Mouse (Mus musculus) hindbrain, embryonic 14.5 days (tissue): Measurements from ENCODE around the gene Catsperd. TPM values are rescaled to one million over a fixed set of nuclear protein-coding genes. Genes with fewer than 3 reads are reported as not detected.

Experiments
- ATAC-seq: fragments of 200-750 bp; cut with Nextera tagmentation; 2 replicates; pipeline ENCODE4 v1.8.0; 2017; ENCODE audit warnings: moderate number of reproducible peaks, mild to moderate bottlenecking, moderate TSS enrichment, moderate library complexity; ENCODE audit not compliant: low FRiP score
- DNase-seq: peaks from one replicate; pipeline ENCODE4 v3.0.0-alpha.2; 2015; ENCODE audit warnings: low spot score
- H3K27ac ChIP-seq: fragments of 300-500 bp; sonication (generic); 2 replicates; pipeline ENCODE4 v1.5.1; 2014; ENCODE audit warnings: mild to moderate bottlenecking, moderate library complexity
- H3K27me3 ChIP-seq: fragments of 300-500 bp; sonication (generic); 2 replicates; pipeline ENCODE4 v1.6.1; 2014; ENCODE audit warnings: mild to moderate bottlenecking, low read length, mixed read lengths; ENCODE audit not compliant: control insufficient read depth, insufficient read depth
- H3K36me3 ChIP-seq: fragments of 300-500 bp; sonication (generic); replicated peaks from 2 replicates; pipeline ENCODE4 v1.6.1; 2014; ENCODE audit not compliant: control insufficient read depth, insufficient read depth
- H3K4me1 ChIP-seq: fragments of 300-500 bp; sonication (generic); replicated peaks from 2 replicates; pipeline ENCODE4 v1.6.1; 2014; ENCODE audit warnings: antibody characterized with exemption, low read length, mixed read lengths; ENCODE audit not compliant: control insufficient read depth, insufficient read depth
- H3K4me2 ChIP-seq: fragments of 300-500 bp; sonication (generic); replicated peaks from 2 replicates; pipeline ENCODE4 v1.6.1; 2014; ENCODE audit warnings: mild to moderate bottlenecking, moderate library complexity
- H3K4me3 ChIP-seq: fragments of 300-500 bp; sonication (generic); replicated peaks from 2 replicates; pipeline ENCODE4 v1.5.1; 2014; ENCODE audit warnings: mild to moderate bottlenecking, low read length
- H3K9ac ChIP-seq: fragments of 300-500 bp; sonication (generic); 2 replicates; pipeline ENCODE4 v1.6.1; 2014
- H3K9me3 ChIP-seq: fragments of 300-500 bp; sonication (generic); 2 replicates; pipeline ENCODE4 v1.6.1; 2016; ENCODE audit warnings: low read length; ENCODE audit not compliant: control insufficient read depth
- WGBS: fragments of 180-500 bp; shearing (Covaris S2); extraction: QIAGEN DNeasy Blood & Tissue Kit; methylation state at CpG from one replicate; pipeline ENCODE4 v1.1.7; 2014; 5-methylcytosine and 5-hydroxymethylcytosine counted together
- polyA plus RNA-seq: library from polyadenylated mRNA; unstranded; fragments of >200 nt; fragmentation: Nextera tagmentation; extraction: Ambion mirVana; gene quantifications from 2 replicates; pipeline ENCODE4 v1.2.1, GENCODE M21; 2014

Gene Catsperd
- 1.2 and 1.5 TPM in 2 replicates for polyA plus RNA-seq

DNA sequence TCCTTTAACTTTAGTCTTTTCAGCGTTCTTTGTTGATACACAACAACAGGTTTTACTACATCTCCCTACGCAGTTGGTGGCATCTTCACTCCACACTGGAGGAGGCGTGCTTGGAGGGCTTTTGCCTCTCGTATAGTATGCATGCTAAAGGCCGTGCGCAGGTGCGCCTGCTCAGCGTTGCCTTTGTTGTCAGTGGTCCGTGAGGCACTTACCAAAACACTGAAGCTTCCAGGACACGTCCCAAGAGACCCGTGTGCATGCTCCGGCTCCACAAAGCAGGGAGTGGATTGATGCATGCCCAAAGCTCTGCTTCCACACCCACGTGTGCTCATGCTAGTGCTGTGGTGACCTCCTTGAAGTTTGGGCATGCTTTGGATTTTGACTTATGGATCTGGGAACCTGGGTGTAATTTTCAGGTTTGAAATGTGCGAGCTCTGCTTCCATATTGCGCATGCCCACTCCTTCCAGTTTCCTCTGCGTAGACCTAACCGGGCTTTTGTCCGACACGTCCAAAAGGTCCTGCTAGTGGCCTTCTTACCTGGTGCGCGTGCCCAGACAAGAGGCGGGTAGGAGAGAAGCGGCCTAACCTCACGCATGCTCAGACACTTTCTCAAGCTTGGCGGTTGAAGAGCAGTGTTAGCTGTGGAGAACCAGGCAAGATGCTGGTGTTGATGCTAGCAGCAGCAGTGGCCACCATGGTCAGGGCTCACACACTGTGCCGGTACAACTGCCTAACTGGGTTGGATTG, at the start of gene Catsperd:
Gene Catsperd (plus strand): TSS at position 614 of the 748 bp plus-strand sequence.
- Histone ChIP-seq H3K4me2 (peak within 1 kb of the TSS; percentile 67), H3K9me3 (no peaks in the 10 kb centered on the region), H3K4me1 (peaks cover 17% of the 10 kb centered on the region), H3K27me3 (no peaks in the 10 kb centered on the region), H3K9ac (peak within 1 kb of the TSS; percentile 34), H3K27ac (peak within 1 kb of the TSS; percentile 78), H3K36me3 (peaks cover 9% of the 10 kb centered on the region; the same call in 1 of the 2 replicates), H3K4me3 (peak within 1 kb of the TSS; percentile 61)
- ATAC-seq (peak; percentile 38; the same call in 1 of the 2 replicates), DNase-seq (peak; percentile 47)
- WGBS = 12% methylated on average over 26 of the region's 26 CpGs

DNA sequence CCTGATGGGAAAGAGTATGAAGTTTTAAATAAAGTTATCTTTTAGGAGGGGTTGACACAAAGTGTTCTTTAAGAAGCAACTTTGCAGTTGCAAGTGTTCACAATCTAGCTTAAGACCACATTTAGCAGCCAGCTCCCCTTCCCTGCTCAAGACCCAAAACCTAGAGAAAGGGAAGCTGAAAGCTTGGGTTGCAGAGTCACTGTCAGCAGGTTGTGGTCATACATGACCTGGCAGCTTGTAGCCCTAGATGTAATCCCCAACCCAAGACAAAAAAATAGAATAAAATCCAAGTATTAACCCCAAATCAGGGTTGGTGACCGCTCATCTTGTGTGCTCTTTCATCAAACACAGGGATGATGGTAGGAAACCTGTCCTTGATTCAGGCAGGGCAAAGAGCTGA, 44.9 kb upstream of the Catsperd start:
- peaks cover 37% of the 10 kb centered on the region for H3K4me1 ChIP-seq
- ATAC-seq (no peak), DNase-seq (no peak)
- WGBS = 84% methylated on average over 1 of the region's 1 CpGs
- no peaks in the 10 kb centered on the region for H3K27me3 ChIP-seq
- peaks cover 63% of the 10 kb centered on the region for H3K36me3 ChIP-seq
- H3K4me3 ChIP-seq = peak overlapping the region; percentile 90
- 0 out of 2 replicates have a peak overlapping the region, but pooled peaks have one; percentile 95 for H3K27ac ChIP-seq
- H3K9ac ChIP-seq = peak overlapping the region; percentile 81
- H3K4me2 ChIP-seq = peak overlapping the region; percentile 68
- no peaks in the 10 kb centered on the region for H3K9me3 ChIP-seq

DNA sequence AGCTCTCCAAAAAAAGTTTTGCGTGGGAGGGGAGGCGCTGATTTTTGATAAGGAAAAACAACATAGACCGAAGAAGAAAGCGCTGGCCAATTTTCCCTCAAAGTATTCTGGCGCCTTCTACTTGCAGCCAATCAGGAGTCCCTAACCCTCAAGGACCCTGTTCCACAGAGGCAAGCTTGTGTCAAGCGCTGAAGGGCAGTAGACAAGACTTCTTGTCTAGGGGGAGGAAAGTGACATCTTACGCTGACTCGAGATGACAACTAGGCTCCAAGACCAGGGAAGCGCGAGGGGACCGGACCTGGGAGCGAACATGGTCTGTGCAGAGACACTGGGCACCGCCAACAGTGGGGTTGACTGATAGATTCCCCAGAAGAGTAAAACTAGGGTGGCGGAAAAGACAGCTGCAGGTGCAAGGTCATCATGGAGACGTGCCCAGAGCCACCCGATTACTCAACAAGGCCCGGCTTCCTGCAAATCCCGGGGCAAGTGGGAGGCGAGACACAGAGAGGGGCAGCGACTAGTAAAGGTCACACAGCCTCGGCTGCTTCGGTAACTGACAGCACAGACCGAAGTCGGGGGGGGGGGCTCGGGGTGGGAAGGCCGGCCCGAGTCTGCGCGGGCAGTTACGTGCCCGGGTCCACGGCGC, 44.2 kb upstream of the Catsperd start:
- Histone ChIP-seq H3K9me3 (no peaks in the 10 kb centered on the region), H3K27ac (peak overlapping the region; percentile 95), H3K4me3 (peak overlapping the region; percentile 90), H3K4me2 (peak overlapping the region; percentile 68), H3K36me3 (peaks cover 63% of the 10 kb centered on the region), H3K27me3 (no peaks in the 10 kb centered on the region), H3K4me1 (peaks cover 37% of the 10 kb centered on the region), H3K9ac (peak overlapping the region; percentile 81)
- 4% methylated on average over 27 of the region's 33 CpGs for WGBS
- no peak for DNase-seq
- no peak for ATAC-seq

DNA sequence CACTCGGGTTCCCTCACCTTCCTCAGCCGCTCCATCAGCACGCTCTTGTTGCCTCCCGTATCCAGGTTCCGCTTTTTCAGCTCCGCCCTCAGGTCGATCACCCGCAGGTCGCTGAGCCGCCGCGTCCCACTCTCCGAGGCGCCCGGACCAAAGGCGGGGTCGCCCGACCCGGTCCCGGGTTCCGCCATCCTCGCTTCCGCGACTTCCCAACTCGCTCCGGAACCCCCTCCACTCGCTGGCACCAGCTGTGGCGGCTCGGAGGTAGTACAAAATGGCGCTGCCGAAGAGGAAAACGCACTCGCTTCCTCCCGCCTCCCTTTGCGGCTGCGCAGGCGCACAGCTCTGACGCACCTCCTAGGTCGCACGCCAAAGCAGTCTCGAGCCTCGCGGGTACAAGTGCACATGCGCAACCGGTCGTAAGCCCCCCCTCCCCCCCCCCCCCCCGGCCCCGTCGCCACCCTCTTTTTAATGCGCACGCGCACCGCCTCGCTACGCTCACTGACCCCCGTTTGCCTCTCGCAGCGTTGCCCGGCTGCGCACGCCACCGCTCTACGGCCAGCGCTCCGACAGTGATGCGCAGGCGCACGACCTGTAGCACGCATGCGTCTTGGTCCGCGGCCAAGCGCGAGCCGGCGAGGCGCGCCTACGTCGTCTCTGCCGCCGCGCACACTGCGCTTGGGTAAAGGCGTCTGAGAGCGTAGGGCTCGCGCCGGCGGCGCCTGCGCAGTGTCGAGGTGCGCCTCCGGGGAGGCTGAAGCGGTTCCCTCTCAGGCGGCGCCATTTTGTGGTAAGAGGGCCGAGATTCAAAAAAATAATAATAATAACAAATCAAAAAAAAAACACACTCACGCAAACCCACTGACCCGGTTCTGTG, 43.4 kb upstream of the Catsperd start, which contains the start of the genes Safb2 and Safb:
Gene Safb2 (minus strand): TSS at position 329 of the 874 bp plus-strand sequence.
Gene Safb (plus strand): TSS at position 569 of the 874 bp plus-strand sequence.
- Histone ChIP-seq H3K4me3 (peak within 1 kb of the TSS; percentile 90), H3K36me3 (peaks cover 63% of the 10 kb centered on the region), H3K4me1 (peaks cover 37% of the 10 kb centered on the region), H3K27ac (peak within 1 kb of the TSS; percentile 95), H3K4me2 (peak within 1 kb of the TSS; percentile 68), H3K27me3 (no peaks in the 10 kb centered on the region), H3K9ac (peak within 1 kb of the TSS; percentile 92), H3K9me3 (no peaks in the 10 kb centered on the region)
- ATAC-seq = peak; percentile 95
- WGBS = under 1% methylated on average over 90 of the region's 101 CpGs
- peak; percentile 99 for DNase-seq

DNA sequence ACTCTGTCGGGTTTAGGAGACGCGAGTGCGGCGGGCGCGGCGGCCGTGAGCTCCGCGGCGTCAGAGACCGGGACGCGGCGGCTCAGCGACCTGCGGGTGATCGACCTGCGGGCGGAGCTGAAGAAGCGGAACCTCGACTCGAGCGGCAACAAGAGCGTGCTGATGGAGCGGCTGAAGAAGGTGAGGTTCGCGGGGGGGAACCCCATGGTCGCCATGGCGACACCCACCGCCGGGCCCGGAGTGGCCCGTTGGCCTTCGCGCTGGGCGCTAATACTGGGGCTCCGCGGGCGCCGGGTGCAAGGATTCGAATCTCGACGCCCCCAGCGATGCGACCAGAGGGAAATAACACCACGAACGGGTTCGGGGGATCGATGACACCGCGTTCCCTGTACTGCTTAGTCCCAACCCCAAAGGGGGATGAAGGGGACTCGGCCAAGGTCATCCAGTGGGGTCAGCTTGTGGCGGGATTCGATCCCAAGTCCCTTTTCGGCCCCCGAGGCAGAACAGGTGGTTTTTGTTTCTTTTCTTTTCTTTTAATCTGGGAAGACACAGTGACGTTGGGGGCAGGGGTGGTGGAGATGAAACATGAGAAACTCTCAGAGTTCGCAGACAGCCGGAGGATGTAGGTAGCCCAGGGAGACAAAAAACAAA, 42.6 kb upstream of the Catsperd start:
- DNase-seq (peak; percentile 36), ATAC-seq (peak; percentile 7)
- H3K27ac ChIP-seq = peak overlapping the region; percentile 94
- no peaks in the 10 kb centered on the region for H3K27me3 ChIP-seq
- peak overlapping the region; percentile 65 for H3K4me2 ChIP-seq
- H3K4me3 ChIP-seq = peak overlapping the region; percentile 90
- under 1% methylated on average over 61 of the region's 61 CpGs for WGBS
- H3K9ac ChIP-seq = peak overlapping the region; percentile 92
- peaks cover 37% of the 10 kb centered on the region for H3K4me1 ChIP-seq
- no peaks in the 10 kb centered on the region for H3K9me3 ChIP-seq
- peaks cover 63% of the 10 kb centered on the region for H3K36me3 ChIP-seq

DNA sequence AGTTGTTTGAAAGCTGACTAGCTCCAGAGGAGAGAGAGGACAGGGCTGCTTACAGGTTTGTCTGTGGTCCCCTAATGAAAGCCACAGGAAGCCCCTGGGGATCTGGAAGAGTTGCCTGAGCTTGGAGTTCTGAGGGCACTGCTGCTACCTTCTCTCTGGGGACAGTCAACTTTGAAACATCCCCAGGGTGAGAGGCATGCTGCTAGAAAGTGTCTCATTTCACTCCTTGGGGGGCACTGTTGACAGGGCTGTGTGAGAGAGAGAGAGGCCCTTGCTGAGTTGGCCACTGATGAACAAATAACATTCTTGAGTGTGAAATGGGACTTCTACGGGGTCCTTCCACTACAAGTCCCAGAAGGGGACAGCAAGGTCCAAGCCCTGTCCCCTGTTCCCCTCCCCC, 40.2 kb upstream of the Catsperd start:
- WGBS = 76% methylated on average over 1 of the region's 1 CpGs
- no peaks in the 10 kb centered on the region for H3K9me3 ChIP-seq
- peaks cover 30% of the 10 kb centered on the region for H3K4me1 ChIP-seq
- H3K27me3 ChIP-seq = no peaks in the 10 kb centered on the region
- ATAC-seq (no peak), DNase-seq (no peak)
- H3K4me2 ChIP-seq = peak overlapping the region; percentile 29
- H3K9ac ChIP-seq = no peak overlapping the region
- peaks cover 66% of the 10 kb centered on the region for H3K36me3 ChIP-seq
- no peak overlapping the region for H3K27ac ChIP-seq
- no peak overlapping the region for H3K4me3 ChIP-seq

DNA sequence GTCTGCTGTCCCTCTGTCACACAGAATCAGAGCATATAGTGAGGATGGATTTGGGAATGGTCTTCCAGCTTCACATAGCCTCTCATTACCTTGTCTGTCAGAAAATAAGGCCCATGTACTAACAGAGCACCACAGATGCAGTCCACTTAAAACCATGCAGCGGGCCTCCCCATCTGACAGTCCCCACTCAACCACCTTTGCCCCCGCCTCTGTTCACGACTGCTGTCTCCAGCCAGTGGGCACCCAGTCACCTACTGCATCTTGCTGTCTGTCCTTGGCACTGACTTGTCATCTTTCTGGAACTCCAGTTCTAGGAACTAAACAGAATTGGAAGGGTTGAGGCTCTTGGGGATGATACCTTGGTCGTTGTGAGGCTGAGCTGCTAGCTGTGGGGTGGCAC, 39.0 kb upstream of the Catsperd start:
- DNase-seq (no peak), ATAC-seq (no peak)
- Histone ChIP-seq H3K27me3 (no peaks in the 10 kb centered on the region), H3K9ac (no peak overlapping the region), H3K4me2 (no peak overlapping the region), H3K36me3 (peaks cover 78% of the 10 kb centered on the region), H3K4me1 (peaks cover 22% of the 10 kb centered on the region), H3K27ac (no peak overlapping the region), H3K9me3 (no peaks in the 10 kb centered on the region), H3K4me3 (no peak overlapping the region)
- 98% methylated on average over 4 of the region's 4 CpGs for WGBS

DNA sequence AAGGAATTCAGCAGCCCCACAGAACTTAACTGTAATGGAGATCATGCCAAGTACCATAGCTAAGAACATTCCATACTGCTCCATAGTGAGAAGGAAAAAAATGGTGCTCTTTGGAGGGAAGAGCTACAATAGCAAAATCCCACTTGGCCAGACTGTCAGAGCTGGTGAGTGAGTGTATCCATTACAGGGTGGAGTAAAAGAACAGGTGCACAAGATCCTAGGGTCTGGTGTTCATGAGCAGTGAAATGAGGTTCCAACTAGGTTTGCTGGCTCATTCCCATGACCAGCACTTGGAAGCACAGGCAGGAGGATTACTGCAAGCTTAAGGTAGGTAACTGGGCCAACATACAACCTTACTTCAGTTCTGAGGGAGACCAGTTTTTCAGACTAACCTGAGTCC, 35.4 kb upstream of the Catsperd start:
- no peak overlapping the region for H3K27ac ChIP-seq
- peaks cover 3% of the 10 kb centered on the region for H3K4me1 ChIP-seq
- ATAC-seq (no peak), DNase-seq (no peak)
- no peak overlapping the region for H3K4me3 ChIP-seq
- peaks cover 100% of the 10 kb centered on the region for H3K36me3 ChIP-seq
- H3K9me3 ChIP-seq = no peaks in the 10 kb centered on the region
- no peaks in the 10 kb centered on the region for H3K27me3 ChIP-seq
- H3K4me2 ChIP-seq = no peak overlapping the region
- no peak overlapping the region for H3K9ac ChIP-seq
